Mouse (Mus musculus): ENCODE measurements around the gene Plekho1. TPM values are rescaled to one million over a fixed set of nuclear protein-coding genes. Genes with fewer than 3 reads are reported as not detected.
A peak's percentile ranks its signal among the peaks of the same experiment; 100 is the strongest.

Gene Plekho1
- polyA plus RNA-seq, 1 experiment from 2014 or later, result 264 TPM

DNA sequence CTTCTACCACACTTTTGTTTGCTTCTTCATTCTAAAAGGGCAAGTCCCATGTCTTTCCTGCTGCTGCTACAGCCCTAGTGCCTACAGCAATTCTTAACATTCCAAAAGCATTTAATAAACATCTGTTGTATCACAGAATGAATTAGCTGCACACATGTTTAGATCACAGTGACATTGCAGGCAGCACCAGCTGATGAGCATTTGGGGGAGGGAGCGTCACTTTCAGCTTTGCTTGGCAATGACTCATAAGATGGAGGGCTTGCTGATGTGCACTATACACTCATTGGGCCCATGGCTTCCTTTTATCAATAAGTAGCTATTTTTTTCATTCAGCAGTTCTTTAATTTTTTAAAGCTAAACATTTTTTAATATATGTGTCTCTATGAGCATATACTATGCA, 32.1 kb upstream of the Plekho1 start:
- H3K36me3 ChIP-seq (ENCODE audit: inconsistent target), result no peaks in the 10 kb centered on the region
- H3K79me2 ChIP-seq (ENCODE audit: inconsistent target), result no peaks in the 10 kb centered on the region
- H3K4me3 ChIP-seq (ENCODE audit: inconsistent target), result no peak overlapping the region
- peak overlapping the region; percentile 41 for H3K27ac ChIP-seq
- WGBS (ENCODE audit: missing documents), result 71% methylated on average over 1 of the region's 1 CpGs

DNA sequence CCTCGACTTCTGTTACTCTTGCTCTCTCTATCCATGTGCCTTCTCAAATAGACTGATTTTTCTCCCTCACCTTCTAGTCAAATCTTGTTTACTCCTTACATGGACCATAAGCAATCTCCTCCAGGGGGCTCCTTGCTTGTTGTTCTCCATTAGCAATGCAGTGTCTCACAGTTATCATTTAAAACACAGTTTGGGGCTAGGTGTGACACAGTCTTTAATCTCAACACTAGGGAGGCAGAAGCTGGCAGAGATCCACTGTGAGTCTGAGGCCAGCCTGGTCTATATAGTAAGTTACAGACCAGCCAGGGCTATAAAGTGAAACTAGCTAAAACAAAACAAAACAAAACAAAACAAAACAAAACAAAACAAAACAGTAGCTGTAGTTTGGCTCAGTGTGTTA, 31.3 kb upstream of the Plekho1 start:
- 92% methylated on average over 1 of the region's 1 CpGs for WGBS (ENCODE audit: missing documents)
- Histone ChIP-seq H3K79me2 (ENCODE audit: inconsistent target) (no peaks in the 10 kb centered on the region), H3K36me3 (ENCODE audit: inconsistent target) (no peaks in the 10 kb centered on the region), H3K4me3 (ENCODE audit: inconsistent target) (no peak overlapping the region), H3K27ac (peak overlapping the region; percentile 41)

DNA sequence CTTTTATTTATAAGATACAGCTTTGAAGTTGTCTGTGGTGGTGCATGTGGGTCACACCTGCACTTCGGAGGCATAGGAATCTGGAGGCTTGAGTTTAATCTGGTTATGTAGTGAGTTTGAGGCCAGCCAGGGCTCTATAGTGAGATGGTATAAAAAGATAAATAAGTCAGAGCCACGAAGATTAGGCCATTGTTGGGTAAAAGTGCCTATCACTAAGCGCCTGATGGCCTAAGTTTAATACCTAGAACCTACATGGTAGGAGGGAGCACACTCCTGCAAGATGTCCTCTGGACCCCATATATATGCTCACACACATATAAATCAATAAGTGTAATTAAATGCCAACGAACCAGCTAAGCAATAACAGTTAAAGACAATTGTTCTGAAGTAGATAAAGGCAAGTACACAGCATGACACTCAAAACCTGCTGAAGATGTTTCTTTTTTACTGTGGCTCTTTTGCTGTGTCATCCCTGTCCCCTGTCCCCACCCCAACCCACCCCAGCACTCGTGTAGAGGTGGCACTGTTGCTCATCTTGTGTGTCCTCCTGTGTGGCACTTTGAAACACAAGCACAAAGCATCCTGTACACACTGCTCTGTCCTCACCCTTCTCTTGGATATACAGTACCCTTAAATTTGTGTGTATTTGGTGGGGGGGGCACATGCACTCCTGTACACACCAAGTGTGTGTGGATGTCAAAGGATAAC, 25.8 kb upstream of the Plekho1 start:
- 68% methylated on average over 5 of the region's 5 CpGs for WGBS (ENCODE audit: missing documents)
- Histone ChIP-seq H3K36me3 (ENCODE audit: inconsistent target) (no peaks in the 10 kb centered on the region), H3K4me3 (ENCODE audit: inconsistent target) (no peak overlapping the region), H3K79me2 (ENCODE audit: inconsistent target) (no peaks in the 10 kb centered on the region), H3K27ac (no peak overlapping the region)

DNA sequence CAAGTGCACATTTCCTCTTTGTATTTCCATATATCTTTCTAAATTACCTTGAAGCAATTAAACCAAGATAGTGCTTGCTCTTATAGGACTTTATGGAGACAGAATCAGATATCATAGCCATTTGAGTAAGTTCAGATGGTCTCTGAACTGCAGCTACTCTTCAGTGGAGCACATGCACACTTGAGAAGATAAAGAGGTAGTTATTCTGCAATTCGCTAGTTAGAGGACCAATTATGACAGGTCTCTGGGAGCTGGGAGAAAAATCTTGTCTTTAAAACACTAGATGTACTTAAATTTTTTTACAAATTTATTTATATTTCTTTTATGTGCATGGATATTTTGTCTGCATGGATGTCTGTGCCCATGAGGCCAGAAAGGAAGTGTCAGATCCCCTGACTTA, 24.9 kb upstream of the Plekho1 start:
- H3K79me2 ChIP-seq (ENCODE audit: inconsistent target), result no peaks in the 10 kb centered on the region
- H3K27ac ChIP-seq, result no peak overlapping the region
- H3K36me3 ChIP-seq (ENCODE audit: inconsistent target), result no peaks in the 10 kb centered on the region
- no peak overlapping the region for H3K4me3 ChIP-seq (ENCODE audit: inconsistent target)
- 100% methylated on average over 1 of the region's 1 CpGs for WGBS (ENCODE audit: missing documents)

DNA sequence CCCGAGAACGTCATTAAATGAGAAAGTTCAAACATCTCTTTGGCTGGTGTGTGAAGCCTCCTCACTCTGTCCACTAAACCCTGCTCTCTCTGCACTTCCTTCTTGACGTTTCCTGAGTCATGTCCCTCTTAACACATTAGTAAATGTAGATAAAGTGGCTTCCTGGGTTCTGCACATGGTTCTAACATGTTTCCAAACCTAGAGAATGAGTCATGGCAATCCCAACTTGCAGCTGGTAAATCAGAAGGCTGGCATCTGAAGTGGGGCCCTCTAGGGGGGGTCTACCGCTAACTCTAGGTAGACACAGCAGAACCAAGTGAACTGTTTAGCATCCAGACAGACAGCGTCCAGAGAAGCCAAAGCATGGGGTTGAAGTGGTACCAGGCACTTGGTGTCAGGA, 21.7 kb upstream of the Plekho1 start:
- Histone ChIP-seq H3K36me3 (ENCODE audit: inconsistent target) (no peaks in the 10 kb centered on the region), H3K79me2 (ENCODE audit: inconsistent target) (no peaks in the 10 kb centered on the region), H3K4me3 (ENCODE audit: inconsistent target) (no peak overlapping the region), H3K27ac (peak overlapping the region; percentile 49)
- 58% methylated on average over 5 of the region's 5 CpGs for WGBS (ENCODE audit: missing documents)

DNA sequence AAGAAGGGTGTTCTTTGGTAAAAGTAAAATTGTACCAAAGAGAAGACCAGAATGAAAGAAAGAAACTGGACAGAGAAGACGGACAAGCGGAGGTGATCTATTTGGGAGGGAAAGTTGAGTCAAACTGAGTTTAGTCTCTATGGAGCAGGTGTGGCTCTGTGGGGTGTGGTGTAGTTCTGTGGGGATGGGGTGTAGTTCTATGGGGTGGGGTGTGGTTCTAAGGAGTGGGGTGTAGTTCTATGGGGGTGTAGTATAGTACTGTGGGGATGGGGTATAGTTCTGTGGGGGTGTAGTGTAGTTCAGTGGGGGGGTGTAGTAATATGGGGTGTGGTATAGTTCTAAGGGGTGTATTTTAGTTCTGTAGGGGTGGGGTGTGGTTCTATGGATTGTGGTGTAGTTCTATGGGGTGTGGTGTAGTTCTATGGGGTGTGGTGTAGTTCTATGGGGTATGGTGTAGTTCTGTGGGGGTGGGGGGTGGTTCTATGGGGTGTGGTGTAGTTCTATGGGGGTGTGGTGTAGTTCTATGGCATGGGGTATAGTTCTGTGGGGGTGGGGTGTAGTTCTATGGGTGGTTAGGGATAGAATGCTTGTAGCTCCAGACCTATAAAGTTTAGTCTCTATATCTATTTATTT, 20.6 kb upstream of the Plekho1 start:
- 100% methylated on average over 2 of the region's 2 CpGs for WGBS (ENCODE audit: missing documents)

DNA sequence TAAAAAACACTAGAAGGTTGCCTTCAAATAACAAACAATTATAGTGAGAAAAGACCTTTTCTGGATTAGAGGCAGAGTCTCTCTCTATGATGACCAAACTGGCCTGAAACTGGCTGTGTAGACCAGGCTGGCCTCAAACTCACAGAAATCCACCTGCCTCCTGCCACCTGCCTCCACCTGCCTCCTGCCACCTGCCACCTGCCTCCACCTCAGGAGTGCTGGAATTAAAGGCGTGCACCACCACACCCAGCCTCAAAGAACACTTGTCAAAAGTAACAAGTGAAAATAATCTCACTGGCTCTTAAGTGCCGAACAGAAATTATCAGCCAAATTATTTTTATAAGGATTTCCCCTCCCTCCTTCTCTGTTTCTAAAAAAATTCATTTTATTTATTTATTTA, 19.9 kb upstream of the Plekho1 start:
- Histone ChIP-seq H3K27ac (no peak overlapping the region), H3K79me2 (ENCODE audit: inconsistent target) (no peaks in the 10 kb centered on the region), H3K36me3 (ENCODE audit: inconsistent target) (no peaks in the 10 kb centered on the region), H3K4me3 (ENCODE audit: inconsistent target) (no peak overlapping the region)
- WGBS (ENCODE audit: missing documents), result 100% methylated on average over 2 of the region's 2 CpGs

More for the DNA sequence above, 20.6 kb upstream of the Plekho1 start:
- Histone ChIP-seq H3K4me3 (ENCODE audit: inconsistent target) (no peak overlapping the region), H3K36me3 (ENCODE audit: inconsistent target) (no peaks in the 10 kb centered on the region), H3K27ac (peak overlapping the region; percentile 49), H3K79me2 (ENCODE audit: inconsistent target) (no peaks in the 10 kb centered on the region)

DNA sequence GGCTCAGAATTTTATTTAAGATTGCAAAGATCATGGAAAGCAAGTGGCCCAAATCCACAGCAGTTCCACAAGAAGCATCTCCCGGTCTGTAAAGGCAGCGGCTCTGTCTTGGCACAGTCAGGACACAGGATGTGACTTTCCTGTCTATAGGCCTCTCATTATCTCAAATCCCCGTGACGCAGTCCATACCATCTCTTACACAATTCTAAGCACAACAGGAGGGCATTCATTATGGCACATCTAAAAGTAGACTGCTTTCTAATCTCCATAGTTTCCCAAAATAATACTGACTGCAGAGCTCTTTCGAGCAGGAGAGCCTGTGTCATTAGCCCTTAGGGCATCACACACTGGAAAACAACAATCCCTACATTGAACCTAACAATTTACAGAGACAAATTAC, 17.0 kb upstream of the Plekho1 start:
- Histone ChIP-seq H3K79me2 (ENCODE audit: inconsistent target) (no peaks in the 10 kb centered on the region), H3K4me3 (ENCODE audit: inconsistent target) (no peak overlapping the region), H3K27ac (peak overlapping the region; percentile 25), H3K36me3 (ENCODE audit: inconsistent target) (no peaks in the 10 kb centered on the region)
- WGBS (ENCODE audit: missing documents), result 71% methylated on average over 5 of the region's 5 CpGs

DNA sequence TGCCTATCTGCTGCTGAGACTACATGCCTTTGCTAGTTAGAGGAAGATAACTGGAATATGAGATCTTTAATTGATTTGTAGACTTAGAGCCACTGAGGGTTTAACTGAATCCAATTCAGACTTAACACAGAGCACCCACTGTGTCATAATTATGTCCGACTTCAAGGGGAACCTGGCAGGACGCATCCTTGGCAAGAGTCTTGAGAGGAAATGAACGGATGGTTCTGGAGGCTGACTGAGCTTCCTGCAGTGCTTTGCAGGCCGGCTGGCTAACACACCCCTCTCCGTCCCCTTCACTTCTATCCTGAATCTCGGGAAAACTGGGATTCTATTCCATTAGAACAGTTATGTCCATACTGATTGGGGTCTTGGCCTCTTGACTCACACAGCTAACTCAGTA, 12.7 kb upstream of the Plekho1 start:
- Histone ChIP-seq H3K27ac (no peak overlapping the region), H3K79me2 (ENCODE audit: inconsistent target) (no peaks in the 10 kb centered on the region), H3K4me3 (ENCODE audit: inconsistent target) (no peak overlapping the region), H3K36me3 (ENCODE audit: inconsistent target) (no peaks in the 10 kb centered on the region)
- 100% methylated on average over 4 of the region's 6 CpGs for WGBS (ENCODE audit: missing documents)

DNA sequence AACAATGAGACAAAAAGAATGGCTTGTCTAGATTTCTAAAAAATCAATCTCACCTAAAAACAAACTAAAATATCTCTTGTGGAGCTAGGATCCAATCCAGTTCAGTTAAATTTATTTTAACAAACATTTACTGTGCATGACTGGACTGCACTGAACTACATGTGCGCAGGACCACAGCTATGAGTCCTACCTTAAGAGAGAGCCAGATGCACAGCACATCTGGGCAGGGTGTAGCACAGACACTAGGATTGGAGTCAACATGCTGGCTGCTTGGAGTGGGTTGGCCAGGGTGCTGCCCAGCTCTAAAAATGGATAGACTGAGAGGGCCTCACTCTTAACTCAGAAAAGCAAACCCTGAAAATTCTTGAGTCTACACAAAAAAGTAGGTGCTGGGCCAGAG, 5.8 kb upstream of the Plekho1 start:
- Histone ChIP-seq H3K4me3 (ENCODE audit: inconsistent target) (no peak overlapping the region), H3K36me3 (ENCODE audit: inconsistent target) (no peaks in the 10 kb centered on the region), H3K79me2 (ENCODE audit: inconsistent target) (peaks cover 31% of the 10 kb centered on the region), H3K27ac (peak overlapping the region; percentile 97)
- WGBS (ENCODE audit: missing documents), result 80% methylated on average over 1 of the region's 1 CpGs

DNA sequence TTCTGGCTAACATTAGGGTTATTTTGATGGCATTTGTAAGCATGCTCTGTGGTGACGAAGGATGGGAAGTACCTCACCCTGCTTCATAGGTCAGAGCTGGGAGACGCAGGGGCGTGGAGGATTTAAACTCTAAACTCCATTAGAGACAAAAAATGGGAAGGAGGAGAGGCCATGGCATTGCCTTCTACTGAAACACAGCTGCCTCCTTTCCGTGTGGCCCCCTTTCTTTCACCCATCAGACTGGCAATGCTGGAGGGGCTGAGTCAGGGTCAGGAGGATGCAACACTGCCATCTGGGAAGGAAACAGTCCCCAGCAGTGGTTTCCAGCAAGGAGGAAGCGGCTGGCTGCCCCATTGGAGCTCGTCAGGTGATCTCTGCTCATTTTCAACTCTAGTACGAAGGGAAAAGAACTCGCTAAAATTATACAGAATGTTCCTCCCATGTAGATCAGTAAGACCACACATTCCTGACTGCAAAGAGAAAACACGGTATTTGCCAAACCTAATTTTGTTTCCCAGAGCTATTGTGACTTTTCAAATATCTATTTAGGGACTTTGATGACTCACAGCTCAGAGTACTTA, 5.2 kb upstream of the Plekho1 start:
- Histone ChIP-seq H3K27ac (peak overlapping the region; percentile 97), H3K36me3 (ENCODE audit: inconsistent target) (no peaks in the 10 kb centered on the region), H3K79me2 (ENCODE audit: inconsistent target) (peaks cover 37% of the 10 kb centered on the region), H3K4me3 (ENCODE audit: inconsistent target) (no peak overlapping the region)
- 3% methylated on average over 9 of the region's 9 CpGs for WGBS (ENCODE audit: missing documents)

DNA sequence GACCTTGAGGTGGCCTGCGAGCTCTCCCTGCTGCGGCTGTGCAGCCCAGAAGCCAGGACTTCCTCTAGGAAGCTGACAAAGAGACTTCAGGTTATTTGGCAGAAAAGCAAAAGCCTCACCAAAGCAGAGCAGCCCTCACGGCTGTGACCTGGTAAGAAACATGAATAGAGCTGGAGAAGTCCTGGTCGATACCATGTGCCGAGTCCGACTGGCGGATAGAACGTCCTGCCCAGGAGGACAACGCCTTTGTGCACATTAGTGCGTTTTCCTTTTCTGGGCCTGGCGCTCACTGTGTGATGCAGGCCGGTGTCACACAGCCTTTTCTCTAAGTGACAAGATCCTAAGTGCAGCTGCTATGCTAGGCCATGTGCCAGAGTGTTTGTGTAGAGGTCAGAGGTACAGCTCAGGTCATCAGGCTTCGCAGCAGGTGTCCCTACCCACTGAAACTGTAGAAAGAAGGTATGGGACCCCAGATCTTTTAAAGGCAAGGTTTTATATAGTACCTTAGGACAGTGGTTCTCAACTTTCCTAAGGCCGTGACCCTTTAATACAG, 4.4 kb upstream of the Plekho1 start:
- H3K27ac ChIP-seq, result peak overlapping the region; percentile 97
- 61% methylated on average over 14 of the region's 14 CpGs for WGBS (ENCODE audit: missing documents)
- peaks cover 40% of the 10 kb centered on the region for H3K79me2 ChIP-seq (ENCODE audit: inconsistent target)
- no peaks in the 10 kb centered on the region for H3K36me3 ChIP-seq (ENCODE audit: inconsistent target)
- no peak overlapping the region for H3K4me3 ChIP-seq (ENCODE audit: inconsistent target)

DNA sequence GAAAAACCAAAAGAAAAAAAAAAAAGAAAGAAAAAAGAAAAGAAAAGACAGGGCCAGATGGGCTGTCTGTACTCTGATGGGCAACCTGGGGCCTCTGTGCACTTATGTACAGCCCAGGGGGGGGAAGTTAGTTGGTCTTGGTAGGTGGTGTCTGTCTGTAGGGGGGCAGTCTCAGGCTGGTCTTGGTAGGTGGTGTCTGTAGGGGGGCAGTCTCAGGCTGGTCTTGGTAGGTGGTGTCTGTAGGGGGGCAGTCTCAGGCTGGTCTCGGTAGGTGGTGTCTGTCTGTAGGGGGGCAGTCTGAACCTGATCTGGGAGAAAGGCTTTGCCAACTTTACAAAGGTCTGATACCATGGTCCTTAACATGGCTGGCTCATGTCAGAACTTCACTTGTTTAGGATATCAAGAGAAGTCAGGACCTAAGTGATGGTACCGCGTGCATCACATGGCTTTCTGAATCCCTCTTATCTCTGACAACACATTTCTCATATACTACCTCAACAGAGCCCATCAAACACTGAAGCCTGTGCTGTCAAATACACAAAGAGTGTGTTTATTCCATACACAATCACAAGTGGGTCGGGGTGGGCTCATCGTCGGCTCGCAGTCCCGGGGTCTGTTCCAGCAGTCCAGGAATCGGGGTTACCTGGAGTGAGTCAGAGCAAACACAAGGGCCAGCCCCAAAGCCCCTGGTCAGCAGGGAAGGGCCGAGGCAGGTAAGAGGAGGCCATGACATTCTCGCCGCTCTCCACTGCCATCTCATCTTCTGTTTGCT, 3.7 kb upstream of the Plekho1 start:
- H3K4me3 ChIP-seq (ENCODE audit: inconsistent target), result no peak overlapping the region
- H3K79me2 ChIP-seq (ENCODE audit: inconsistent target), result peaks cover 47% of the 10 kb centered on the region
- H3K27ac ChIP-seq, result peak overlapping the region; percentile 97
- WGBS (ENCODE audit: missing documents), result 77% methylated on average over 12 of the region's 12 CpGs
- no peaks in the 10 kb centered on the region for H3K36me3 ChIP-seq (ENCODE audit: inconsistent target)

DNA sequence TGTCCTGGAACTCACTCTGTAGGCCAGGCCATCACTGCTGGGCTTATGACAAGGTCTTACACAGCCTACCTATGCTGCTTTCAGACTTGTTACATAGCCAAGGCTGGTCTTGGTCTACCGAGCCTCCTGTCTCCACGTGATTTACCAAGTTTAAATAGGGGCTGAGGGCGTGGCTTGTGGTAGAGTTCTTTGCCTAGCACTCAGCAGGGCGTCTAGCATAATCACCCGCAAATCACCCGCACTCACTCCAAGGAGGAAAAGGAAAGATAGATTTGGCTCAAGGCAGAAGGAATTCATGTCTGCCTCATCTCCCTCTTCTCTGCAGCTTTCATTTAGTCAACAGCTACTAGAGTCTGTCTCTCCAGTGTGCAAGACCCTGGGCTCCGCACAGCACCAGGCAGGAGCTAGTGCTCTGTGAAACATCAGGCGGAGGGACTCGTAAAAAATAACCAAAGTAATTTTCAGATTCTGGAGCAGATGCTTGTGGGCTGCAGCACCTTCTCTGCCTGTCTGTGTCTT, 1.5 kb upstream of the Plekho1 start:
- peak overlapping the region; percentile 61 for H3K4me3 ChIP-seq (ENCODE audit: inconsistent target)
- H3K27ac ChIP-seq, result peak overlapping the region; percentile 93
- H3K79me2 ChIP-seq (ENCODE audit: inconsistent target), result peaks cover 69% of the 10 kb centered on the region
- WGBS (ENCODE audit: missing documents), result 36% methylated on average over 9 of the region's 9 CpGs
- peaks cover 3% of the 10 kb centered on the region; the same call in 1 of the 2 replicates for H3K36me3 ChIP-seq (ENCODE audit: inconsistent target)

Measured in macrophage (primary cell).